Mouse (Mus musculus): ENCODE data around the gene Gm45713. TPM values are rescaled to one million over a fixed set of nuclear protein-coding genes. Genes with fewer than 3 reads are reported as not detected.
A peak's percentile ranks its signal among the peaks of the same experiment; 100 is the strongest.
"Not testable (repeated sequence)": the region's sequence is repeated elsewhere in the genome, so short reads cannot be mapped to it uniquely, and the experiment has no call there.

Gm45713 gene
- polyA plus RNA-seq, 1 experiment = 2.1 TPM

DNA sequence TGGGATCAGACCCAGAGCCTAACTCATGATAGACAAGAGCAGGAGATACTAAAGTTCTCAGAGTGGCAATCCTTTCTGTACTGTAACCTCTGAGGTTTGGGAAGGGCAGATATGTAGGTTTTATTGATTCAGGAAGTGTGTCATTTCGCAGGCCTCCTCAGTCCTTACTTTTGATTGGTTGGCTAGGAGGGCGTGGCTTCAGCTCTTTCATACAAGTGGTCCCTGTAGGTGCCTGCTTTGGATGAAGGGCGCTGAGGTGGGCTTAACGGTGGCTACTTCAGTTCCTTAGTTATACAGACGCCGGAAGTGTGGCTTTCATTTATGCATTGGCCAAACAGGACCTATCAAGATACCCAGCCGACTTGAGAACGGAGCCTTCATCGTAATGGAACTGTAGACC is 19.6 kb upstream of the Gm45713 start:
- H3K36me3 ChIP-seq (replicated peaks; ENCODE audit: low read length) = peaks cover 47% of the 10 kb centered on the region
- no peaks in the 10 kb centered on the region for H3K9me3 ChIP-seq
- H3K27me3 ChIP-seq (replicated peaks) = peaks cover 1% of the 10 kb centered on the region
- peaks cover 25% of the 10 kb centered on the region for H3K4me1 ChIP-seq
- no peak overlapping the region for H3K4me3 ChIP-seq (replicated peaks)
- no peak for TF ChIP-seq FLI1 (IDR thresholded peaks at IDR 0.05; ENCODE audit: low read length)
- no peak for TF ChIP-seq GATA1 (IDR thresholded peaks at IDR 0.05; ENCODE audit: borderline replicate concordance, low read length)

DNA sequence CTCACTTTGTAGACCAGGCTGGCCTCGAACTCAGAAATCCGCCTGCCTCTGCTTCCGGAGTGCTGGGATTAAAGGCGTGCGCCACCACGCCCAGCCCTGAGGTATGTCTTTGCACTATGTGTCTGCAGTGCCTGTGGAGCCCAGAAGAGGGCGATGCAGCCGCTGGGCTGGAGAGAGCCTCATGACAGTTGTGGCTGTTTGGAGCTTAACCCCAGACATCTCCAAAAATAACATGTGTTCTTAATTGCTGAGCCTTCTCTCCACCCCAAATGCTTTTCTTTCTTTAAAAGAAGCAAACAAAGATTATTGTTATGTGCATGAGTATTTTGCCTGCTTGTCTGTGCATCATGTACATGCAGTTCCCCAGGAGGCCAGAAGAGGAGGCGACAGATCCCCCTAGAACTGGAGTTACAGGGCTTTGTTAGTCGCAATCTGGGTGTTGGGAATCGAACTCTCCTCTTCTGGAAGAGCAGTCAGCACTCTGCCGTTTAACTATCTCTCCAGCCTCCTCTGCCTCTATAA is 19.0 kb upstream of the Gm45713 start:
- H3K36me3 ChIP-seq (replicated peaks; ENCODE audit: low read length) = peaks cover 44% of the 10 kb centered on the region
- TF ChIP-seq FLI1 (IDR thresholded peaks at IDR 0.05; ENCODE audit: low read length) = no peak
- TF ChIP-seq GATA1 (IDR thresholded peaks at IDR 0.05; ENCODE audit: borderline replicate concordance, low read length) = no peak
- peak overlapping the region; percentile 97 for H3K4me3 ChIP-seq (replicated peaks)
- H3K27me3 ChIP-seq (replicated peaks) = peaks cover 1% of the 10 kb centered on the region
- H3K4me1 ChIP-seq = peaks cover 30% of the 10 kb centered on the region
- H3K9me3 ChIP-seq = no peaks in the 10 kb centered on the region

DNA sequence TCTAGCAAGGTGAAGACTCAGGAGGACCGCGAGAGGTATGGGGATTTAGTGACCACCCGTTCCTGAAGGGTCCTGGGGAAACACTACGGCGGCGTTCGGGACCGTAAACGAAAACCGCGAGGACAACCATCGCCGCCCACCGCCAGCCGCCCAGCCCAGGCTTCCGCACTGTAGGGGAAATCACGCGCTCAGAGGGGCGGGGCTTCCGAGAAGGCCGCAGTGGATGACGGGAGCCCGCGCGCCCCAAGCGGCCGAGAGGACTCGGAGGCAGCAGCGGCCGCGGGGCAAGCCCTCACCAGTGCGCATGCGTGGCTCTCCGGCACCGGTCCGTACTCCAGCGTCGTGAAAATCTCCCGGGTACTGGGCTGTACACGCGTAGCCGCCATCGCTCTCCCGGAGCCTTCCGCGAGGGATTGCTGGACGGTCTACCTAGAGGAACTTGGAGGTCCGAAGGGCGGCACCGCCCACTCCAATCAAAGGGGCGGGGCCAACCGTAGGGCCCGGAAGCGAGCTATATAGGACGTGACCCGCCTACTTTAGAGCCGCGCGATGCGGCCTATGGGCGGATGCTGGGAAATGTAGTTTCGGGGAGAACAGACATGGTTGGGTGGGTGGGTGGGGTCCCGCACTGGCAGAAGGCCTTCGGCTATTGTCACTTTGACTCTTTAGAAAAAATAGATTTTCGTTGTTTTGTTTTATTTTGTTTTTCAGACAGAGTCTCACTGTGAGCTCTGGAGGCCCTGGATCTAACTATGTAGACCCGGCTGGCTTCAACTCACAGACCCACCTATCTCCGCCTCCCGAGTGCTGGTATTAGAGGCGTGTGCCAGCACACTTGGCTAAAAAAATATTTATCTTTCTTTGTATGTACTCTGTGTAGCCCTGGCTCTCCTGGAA is 18.3 kb upstream of the Gm45713 start, which contains the start of the genes Pih1d1 and Aldh16a1:
Pih1d1 (plus strand) TSS at position 208 of the 897 bp plus-strand sequence.
Aldh16a1 (minus strand) TSS at position 489 of the 897 bp plus-strand sequence.
- H3K27me3 ChIP-seq (replicated peaks) = peaks cover 1% of the 10 kb centered on the region
- peaks cover 38% of the 10 kb centered on the region for H3K36me3 ChIP-seq (replicated peaks; ENCODE audit: low read length)
- TF ChIP-seq FLI1 (IDR thresholded peaks at IDR 0.05; ENCODE audit: low read length) (no peak), GATA1 (IDR thresholded peaks at IDR 0.05; ENCODE audit: borderline replicate concordance, low read length) (no peak)
- peak within 1 kb of the TSS; percentile 97 for H3K4me3 ChIP-seq (replicated peaks)
- H3K9me3 ChIP-seq = no peaks in the 10 kb centered on the region
- H3K4me1 ChIP-seq = peaks cover 31% of the 10 kb centered on the region

DNA sequence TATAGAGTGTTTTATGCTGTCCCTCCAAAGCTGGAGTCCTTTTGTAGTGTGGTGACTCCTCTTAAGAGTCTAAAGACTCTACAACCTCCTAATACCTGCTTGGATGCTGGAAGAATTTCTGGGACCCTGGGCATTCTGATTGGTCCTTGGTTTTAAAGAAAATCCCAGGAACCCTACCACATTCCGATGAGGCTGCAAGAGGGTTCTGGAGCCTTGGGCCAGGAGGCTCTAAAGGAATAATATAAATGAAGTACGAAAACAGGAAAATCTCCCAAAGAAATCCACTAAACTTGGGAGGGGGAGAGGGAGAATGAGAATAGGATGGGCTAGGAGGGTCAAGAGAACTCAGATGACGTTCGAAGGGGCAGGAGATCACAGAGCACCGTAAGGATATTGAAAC is 17.6 kb upstream of the Gm45713 start:
- peak overlapping the region; percentile 97 for H3K4me3 ChIP-seq (replicated peaks)
- H3K4me1 ChIP-seq = peaks cover 37% of the 10 kb centered on the region
- no peaks in the 10 kb centered on the region for H3K27me3 ChIP-seq (replicated peaks)
- no peaks in the 10 kb centered on the region for H3K9me3 ChIP-seq
- TF ChIP-seq GATA1 (IDR thresholded peaks at IDR 0.05; ENCODE audit: borderline replicate concordance, low read length) = no peak
- H3K36me3 ChIP-seq (replicated peaks; ENCODE audit: low read length) = peaks cover 38% of the 10 kb centered on the region

DNA sequence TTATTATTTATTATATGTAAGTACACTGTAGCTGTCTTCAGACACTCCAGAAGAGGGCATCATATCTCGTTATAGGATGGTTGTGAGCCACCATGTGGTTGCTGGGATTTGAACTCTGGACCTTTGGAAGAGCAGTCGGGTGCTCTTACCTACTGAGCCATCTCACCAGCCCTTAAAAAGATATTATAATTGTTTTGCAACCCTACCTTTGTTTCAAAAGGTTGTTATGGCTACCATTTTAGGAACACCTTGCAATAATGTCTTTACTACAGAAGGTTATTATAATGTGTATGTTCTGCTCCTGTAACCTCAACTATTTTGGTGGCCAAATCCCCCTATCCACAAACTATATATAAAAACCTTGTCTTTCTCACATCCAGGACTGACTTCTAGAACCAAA is 17.0 kb upstream of the Gm45713 start:
- Histone ChIP-seq H3K36me3 (replicated peaks; ENCODE audit: low read length) (peaks cover 38% of the 10 kb centered on the region), H3K4me1 (peaks cover 41% of the 10 kb centered on the region), H3K4me3 (replicated peaks) (peak overlapping the region; percentile 97)
- not testable (repeated sequence) for H3K9me3 ChIP-seq; H3K27me3 ChIP-seq (replicated peaks)

DNA sequence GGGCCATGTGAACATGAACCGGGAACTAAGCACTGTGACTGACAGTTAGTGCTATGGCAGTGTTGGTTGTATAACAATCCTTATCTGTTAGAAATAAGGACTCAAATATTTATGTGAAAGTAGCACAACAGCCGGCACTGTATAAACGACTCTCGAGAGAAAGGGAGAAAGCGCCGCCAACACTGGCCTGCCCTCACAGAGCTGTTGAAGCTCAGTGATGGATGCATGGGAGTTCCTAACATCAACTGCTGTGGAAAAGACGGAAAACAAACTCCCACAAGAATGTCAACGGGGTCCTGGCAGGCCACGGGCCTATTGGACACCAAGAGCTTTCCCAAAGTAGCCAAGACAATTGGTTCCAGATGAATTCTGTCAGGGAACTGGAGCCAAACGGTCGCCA is 15.3 kb upstream of the Gm45713 start:
- Histone ChIP-seq H3K4me1 (peaks cover 41% of the 10 kb centered on the region), H3K36me3 (replicated peaks; ENCODE audit: low read length) (peaks cover 39% of the 10 kb centered on the region), H3K4me3 (replicated peaks) (no peak overlapping the region), H3K27me3 (replicated peaks) (peaks cover 4% of the 10 kb centered on the region), H3K9me3 (no peaks in the 10 kb centered on the region)
- TF ChIP-seq FLI1 (IDR thresholded peaks at IDR 0.05; ENCODE audit: low read length) (no peak), GATA1 (IDR thresholded peaks at IDR 0.05; ENCODE audit: borderline replicate concordance, low read length) (no peak)

DNA sequence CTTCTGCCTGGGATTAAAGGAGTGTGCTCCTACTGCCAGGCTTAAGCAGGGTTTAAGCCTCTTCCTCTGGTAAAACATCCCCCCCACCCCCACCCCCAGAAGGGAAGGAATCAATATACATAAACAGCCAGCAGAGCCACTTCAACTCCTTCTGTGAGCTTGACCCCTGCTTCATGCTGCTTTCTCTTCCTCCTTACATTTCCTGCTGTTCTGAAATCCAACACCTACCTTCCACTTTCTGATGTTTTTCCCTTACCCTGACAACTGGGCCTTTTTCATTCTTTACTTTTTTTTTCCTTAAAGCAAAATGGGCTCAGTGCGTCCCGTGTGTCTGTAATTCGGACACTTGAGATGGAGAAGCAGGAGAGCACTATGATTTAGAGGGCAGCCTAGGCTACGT is 14.3 kb upstream of the Gm45713 start:
- Histone ChIP-seq H3K4me3 (replicated peaks) (no peak overlapping the region), H3K36me3 (replicated peaks; ENCODE audit: low read length) (peaks cover 46% of the 10 kb centered on the region), H3K27me3 (replicated peaks) (peaks cover 12% of the 10 kb centered on the region), H3K9me3 (no peaks in the 10 kb centered on the region), H3K4me1 (peaks cover 42% of the 10 kb centered on the region)
- TF ChIP-seq GATA1 (IDR thresholded peaks at IDR 0.05; ENCODE audit: borderline replicate concordance, low read length) (no peak), FLI1 (IDR thresholded peaks at IDR 0.05; ENCODE audit: low read length) (no peak)

DNA sequence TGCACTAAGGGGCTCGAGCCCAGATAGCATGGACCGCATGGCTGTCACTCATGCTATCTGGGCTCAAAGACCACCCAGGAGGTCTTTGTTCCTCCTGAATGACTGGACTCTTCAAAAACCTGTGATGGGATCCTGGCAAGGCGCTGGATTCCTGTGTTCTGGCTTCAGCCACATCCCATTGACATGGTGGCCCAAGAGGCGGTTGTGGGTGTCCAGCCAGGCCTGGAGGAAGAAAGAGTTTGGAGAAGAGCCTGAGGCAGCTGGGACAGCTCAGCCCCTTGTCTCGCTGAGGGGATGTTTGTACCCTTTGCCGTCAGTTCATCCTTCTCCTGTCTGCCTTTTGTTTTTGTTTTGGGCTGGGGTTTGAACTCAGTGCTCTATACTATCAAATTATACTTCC is 13.5 kb upstream of the Gm45713 start:
- TF ChIP-seq GATA1 (IDR thresholded peaks at IDR 0.05; ENCODE audit: borderline replicate concordance, low read length) (no peak), FLI1 (IDR thresholded peaks at IDR 0.05; ENCODE audit: low read length) (no peak)

DNA sequence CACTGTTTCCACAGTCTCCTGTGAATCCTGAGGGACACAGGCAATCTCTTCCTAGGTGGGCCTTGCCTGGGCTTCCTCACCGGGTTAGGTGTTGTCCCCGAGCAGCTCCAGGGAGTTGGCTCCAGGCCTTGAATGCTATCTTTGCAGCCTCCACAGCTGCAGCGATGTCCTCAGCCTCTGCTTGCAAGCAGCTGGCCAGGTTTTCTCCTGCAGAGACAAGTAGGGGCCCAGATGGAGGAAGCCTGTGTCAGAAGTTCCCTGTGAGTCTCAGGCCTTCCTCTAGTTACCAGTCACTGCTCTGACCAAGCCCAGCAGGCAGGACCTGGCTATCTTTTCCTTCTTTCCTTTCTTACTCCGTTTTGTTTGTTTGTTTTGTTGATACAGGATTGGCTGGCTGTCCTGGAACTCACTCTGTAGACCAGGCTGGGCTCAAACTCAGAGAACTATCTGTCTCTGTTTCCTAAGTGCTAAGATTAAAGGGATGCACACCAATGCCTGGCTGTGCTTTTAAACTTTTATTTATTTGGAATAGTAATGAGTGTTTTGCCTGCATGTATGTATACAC is 12.6 kb upstream of the Gm45713 start:
- Histone ChIP-seq H3K4me3 (replicated peaks) (no peak overlapping the region), H3K4me1 (peaks cover 33% of the 10 kb centered on the region), H3K27me3 (replicated peaks) (peaks cover 19% of the 10 kb centered on the region), H3K36me3 (replicated peaks; ENCODE audit: low read length) (peaks cover 63% of the 10 kb centered on the region), H3K9me3 (no peaks in the 10 kb centered on the region)
- TF ChIP-seq GATA1 (IDR thresholded peaks at IDR 0.05; ENCODE audit: borderline replicate concordance, low read length) (no peak), FLI1 (IDR thresholded peaks at IDR 0.05; ENCODE audit: low read length) (no peak)

More for the DNA sequence above, 13.5 kb upstream of the Gm45713 start:
- Histone ChIP-seq H3K27me3 (replicated peaks) (peaks cover 15% of the 10 kb centered on the region), H3K36me3 (replicated peaks; ENCODE audit: low read length) (peaks cover 54% of the 10 kb centered on the region), H3K4me3 (replicated peaks) (no peak overlapping the region), H3K4me1 (peaks cover 35% of the 10 kb centered on the region), H3K9me3 (no peaks in the 10 kb centered on the region)

DNA sequence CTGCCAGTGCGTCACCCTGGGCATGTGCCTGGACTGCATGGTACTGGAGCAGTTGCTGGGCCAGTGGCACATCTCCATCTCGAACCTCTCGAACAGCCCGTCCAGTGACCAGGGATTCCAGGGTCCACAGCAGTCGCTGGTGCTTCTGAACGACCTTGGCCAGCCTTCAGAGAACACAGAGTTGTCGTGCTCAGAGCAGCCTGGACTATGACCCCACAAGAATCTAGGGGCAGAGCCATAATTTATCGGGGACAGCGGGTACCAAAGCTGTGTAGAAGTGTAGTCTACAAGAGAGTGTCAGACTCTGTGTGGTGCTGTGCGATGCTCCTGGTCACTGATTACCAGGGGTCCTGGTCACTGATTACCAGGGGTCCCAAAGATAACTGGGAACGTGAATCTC is 11.9 kb upstream of the Gm45713 start:
- Histone ChIP-seq H3K27me3 (replicated peaks) (peaks cover 23% of the 10 kb centered on the region), H3K9me3 (no peaks in the 10 kb centered on the region), H3K36me3 (replicated peaks; ENCODE audit: low read length) (peaks cover 70% of the 10 kb centered on the region), H3K4me3 (replicated peaks) (no peak overlapping the region), H3K4me1 (peaks cover 32% of the 10 kb centered on the region)
- TF ChIP-seq FLI1 (IDR thresholded peaks at IDR 0.05; ENCODE audit: low read length) = no peak
- TF ChIP-seq GATA1 (IDR thresholded peaks at IDR 0.05; ENCODE audit: borderline replicate concordance, low read length) = no peak

All from megakaryocyte, embryonic 14.5 days (primary cell).